Mouse (Mus musculus) urinary bladder, postnatal 10 days (tissue): Measurements from ENCODE around the gene Cpxcr1.

Source experiments
- DNase-seq: peaks from one replicate; pipeline ENCODE4 v3.0.0; 2022; ENCODE audit warnings: low spot score

Cpxcr1 gene

DNA sequence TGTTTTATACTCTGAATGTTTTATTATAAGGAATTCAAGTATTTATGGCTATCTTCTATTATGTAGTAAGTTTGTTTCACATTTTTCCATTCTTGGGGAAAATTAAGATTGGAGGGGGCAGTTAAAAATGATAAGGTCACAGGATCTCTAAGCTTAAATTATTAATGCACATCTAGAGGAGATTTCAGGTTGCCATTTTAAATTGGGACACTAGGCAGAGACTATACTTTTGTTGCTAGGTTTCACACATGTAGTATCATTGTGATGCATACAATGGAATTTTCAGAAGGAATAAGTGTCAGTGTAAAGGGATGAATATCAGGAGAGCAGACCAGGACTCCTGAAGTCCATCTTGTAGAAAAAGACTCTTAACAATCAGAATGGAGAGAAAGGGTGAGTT, at the start of gene Cpxcr1:
Gene Cpxcr1 (plus strand): TSS at position 301 of the 400 bp plus-strand sequence.
- DNase-seq = no peak
